Mouse (Mus musculus) kidney, postnatal 25 days (tissue): ENCODE data around the gene Cltc.
"Not testable (repeated sequence)": the region's sequence is repeated elsewhere in the genome, so short reads cannot be mapped to it uniquely, and the experiment has no call there.

Experiments
- DNase-seq, 2 experiments: peaks; one replicate each; pipeline ENCODE4 v3.0.0; 2021; ENCODE audit warnings: mixed read lengths in 2 of 2

The Cltc gene

GRCm38 (mm10) chr11:86757480-86758371 lies at the start of gene Cltc:
Cltc (minus strand) TSS chr11:86757565.
- DNase-seq, result peak; percentile 95 to 98

DNA sequence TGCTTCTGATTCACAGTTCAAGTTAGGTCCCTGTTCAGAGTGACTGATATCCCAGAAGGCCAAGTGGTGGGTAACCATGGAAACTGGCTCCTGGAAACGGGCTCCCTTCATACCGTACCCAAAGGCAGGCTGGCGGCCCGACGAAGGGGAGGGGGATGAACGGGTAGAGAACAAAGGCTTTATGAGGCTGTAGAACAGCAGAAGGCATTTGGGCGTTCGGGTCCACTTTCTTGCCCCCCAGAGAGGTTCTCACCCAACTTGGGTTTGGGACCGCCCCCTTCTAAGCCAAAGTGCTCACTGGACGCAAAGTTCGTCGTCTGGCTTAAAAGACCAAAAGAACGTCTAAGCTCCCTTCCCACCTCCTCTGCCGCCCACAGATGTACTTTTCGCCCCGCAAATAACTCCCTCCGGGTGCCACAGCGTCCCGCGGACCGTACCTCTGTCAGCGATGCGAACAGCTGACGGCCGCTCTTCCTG lies 49.7 kb upstream of the Cltc start:
- DNase-seq, result peak; percentile 54 to 76

- no peak for DNase-seq
Observed at GRCm38 (mm10) chr11:86794161-86794560, 36.8 kb upstream of the Cltc start.

DNA sequence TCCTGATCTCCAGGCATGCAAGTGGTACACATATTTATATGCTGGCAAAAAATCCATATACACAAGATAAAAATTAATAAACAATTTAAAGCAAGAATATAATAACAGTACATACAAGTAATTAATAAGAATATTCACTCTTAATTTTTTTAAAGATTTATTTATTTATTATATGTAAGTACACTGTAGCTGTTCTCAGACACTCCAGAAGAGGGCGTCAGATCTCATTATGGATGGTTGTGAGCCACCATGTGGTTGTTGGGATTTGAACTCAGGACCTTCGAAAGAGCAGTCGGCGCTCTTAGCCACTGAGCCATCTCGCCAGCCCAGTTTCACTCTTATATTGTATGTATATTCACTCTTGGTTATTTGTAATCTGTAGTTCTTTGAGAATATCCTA lies 30.1 kb upstream of the Cltc start:
- DNase-seq, result peak in 1 of 2 experiments; percentile 11

- no peak for DNase-seq
Observed at GRCm38 (mm10) chr11:86785767-86786166, 28.4 kb upstream of the Cltc start.

GRCm38 (mm10) chr11:86769884-86770283 lies 12.5 kb upstream of the Cltc start:
- DNase-seq, result peak in 1 of 2 experiments; percentile 35

GRCm38 (mm10) chr11:86764501-86764900 lies 7.1 kb upstream of the Cltc start:
- no peak for DNase-seq

DNA sequence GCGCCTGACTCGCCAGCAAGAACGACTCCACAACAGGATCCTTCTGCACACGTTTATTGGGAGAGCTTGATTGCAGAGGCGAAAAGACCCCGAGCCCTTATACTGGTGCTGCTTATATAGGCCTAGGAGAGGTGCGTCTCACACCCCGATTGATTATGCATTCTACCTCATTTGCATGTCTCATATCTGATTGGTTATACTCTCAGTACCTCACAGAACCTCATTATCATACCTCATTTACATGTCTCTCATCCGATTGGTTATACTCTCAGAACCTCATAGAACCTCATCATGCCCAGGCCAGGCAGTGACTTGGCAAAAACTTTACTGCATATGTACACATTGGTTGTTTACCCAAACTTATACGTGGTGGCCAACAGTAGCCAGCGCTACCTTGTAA lies 5.8 kb upstream of the Cltc start:
- not testable (repeated sequence) for DNase-seq

- no peak for DNase-seq
Observed at GRCm38 (mm10) chr11:86760357-86760756, 3.0 kb upstream of the Cltc start.

DNA sequence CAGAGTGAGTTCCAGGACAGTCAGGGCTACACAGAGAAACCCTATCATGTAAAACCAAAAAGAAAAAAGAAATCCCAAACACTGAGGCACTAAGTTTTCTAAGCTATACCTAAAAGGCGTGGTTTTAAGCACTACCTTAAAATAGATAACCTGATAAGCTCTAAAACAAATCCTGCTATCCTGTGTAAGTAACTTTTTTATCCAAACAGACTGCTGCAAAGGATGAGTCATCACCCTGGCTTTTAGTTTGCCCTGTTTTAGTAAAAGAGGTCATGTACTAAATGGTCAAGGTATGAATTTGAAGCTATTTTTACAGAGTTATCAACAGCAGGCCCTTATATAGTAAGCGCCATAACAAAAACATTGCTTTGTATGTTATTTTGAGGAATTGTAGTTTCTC lies 2.5 kb upstream of the Cltc start:
- DNase-seq, result no peak

DNA sequence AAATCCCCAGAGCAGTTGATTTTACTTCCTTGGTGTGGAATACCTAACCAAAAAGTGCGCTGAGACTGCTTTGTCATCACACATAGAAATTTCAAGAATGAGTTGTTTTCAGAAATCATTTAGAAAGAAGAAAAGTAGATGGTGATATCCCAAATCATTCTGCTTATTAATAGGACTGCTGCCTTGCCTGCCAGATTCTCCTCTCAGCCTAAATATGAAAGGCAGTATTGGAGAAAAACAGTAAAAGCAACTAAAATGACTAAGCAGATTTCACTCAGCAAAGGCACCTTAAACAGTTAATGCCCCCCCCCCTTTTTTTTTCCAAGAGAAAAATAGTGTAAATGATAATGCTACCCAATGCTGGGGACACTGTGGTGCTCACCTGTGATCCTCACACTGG lies 1.9 kb upstream of the Cltc start:
- no peak for DNase-seq

- DNase-seq, result no peak
Observed at GRCm38 (mm10) chr11:86758559-86758958, 1.2 kb upstream of the Cltc start.

- DNase-seq, result no peak
Observed at GRCm38 (mm10) chr11:86757142-86757479, 254 bp downstream of the Cltc start.

GRCm38 (mm10) chr11:86756156-86757141 lies 916 bp downstream of the Cltc start:
- peak; percentile 78 to 85 for DNase-seq

DNA sequence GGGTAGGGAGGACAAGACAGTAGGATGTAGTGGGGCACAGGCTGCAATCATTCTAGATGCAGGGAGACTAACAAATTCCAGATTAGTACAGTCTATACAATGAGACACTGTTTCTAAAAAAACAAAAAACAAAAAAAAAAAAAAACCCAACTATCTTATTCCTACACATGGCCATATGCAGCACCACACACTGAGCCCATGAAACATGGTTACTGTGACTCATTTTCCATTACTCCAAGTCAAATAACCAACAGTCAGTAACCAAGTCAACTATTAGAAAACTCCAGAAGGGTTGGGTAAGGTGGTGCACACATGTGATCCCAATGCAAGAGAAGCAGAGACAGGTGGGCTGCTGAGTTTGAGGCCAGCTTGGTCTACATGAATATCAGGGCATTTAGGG lies 5.0 kb downstream of the Cltc start:
- DNase-seq, result no peak

DNA sequence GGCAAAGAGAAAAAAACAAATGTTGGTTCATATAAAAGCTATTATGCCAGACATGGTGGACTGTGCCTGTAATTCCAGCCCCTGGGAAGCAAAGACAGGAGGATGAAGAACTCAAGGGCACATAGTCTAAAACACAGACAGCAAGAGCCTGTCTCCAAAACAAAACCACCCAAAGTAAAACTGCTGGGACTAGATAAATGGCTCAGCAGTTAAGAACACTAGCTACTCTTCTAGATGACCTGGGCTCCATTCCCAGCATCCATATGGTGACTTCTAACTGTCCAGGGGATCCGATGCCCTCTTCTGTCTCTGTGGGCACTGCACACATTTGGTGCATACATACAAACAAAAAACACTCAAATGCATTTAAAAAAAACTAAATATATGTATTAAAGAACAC lies 6.4 kb downstream of the Cltc start:
- DNase-seq, result no peak

DNA sequence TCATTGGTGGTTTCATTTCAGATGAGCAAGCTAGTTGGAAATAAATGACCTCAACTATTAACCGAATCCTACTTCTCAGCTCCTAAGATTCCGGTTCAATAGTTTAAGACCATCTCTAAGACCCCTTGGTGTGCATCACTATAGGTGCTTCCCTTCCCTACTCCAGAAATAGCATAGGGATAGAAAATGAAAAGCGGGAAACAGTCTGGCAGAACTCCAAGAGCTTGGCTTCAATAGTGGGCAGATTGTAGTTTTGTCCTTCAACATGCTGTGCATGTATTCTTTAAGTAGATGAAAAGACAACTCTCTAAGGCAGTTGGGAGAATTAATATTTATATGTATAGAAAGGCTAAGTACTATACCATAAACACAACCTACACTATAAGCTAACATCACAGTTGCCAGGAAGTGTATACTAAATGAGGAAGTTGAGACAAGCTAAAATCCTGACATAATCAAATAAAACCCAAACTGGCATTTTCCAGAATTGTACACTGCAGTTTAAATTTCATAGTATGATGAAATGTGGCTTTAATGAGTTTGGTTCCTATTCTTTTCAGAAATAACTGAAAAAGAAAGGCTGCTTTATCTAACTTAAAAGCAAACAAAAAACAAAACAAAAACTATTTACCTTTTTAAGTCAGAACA lies 7.5 kb downstream of the Cltc start:
- peak in 1 of 2 experiments; percentile 17 for DNase-seq

GRCm38 (mm10) chr11:86745634-86746404 lies 11.5 kb downstream of the Cltc start:
- DNase-seq, result no peak

DNA sequence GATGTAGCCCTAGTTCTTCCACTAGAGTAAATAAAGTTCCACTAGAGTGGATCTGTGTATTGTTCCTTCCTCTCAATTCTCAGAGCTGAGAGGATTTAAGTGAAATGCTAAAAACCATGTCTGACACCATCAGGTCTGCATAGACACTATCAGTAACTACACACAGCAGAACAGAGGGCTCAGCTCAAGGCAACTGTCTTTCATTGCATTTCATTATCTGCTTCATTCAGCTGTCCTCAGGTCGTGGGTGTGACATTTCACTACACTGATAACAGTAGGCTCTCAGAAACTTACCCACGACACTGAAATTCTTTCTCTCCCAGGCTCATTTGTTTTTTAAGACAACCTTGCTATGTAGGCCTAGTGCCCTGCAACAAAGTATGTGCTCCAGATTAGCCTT lies 14.8 kb downstream of the Cltc start:
- no peak for DNase-seq

- no peak for DNase-seq
Observed at GRCm38 (mm10) chr11:86741505-86741904, 15.9 kb downstream of the Cltc start.

- DNase-seq, result no peak
Observed at GRCm38 (mm10) chr11:86739470-86739869, 17.9 kb downstream of the Cltc start.

GRCm38 (mm10) chr11:86738956-86739355 lies 18.4 kb downstream of the Cltc start:
- DNase-seq, result no peak
